Mouse (Mus musculus): ENCODE measurements around the gene Tgm2.

Tgm2 gene

DNA sequence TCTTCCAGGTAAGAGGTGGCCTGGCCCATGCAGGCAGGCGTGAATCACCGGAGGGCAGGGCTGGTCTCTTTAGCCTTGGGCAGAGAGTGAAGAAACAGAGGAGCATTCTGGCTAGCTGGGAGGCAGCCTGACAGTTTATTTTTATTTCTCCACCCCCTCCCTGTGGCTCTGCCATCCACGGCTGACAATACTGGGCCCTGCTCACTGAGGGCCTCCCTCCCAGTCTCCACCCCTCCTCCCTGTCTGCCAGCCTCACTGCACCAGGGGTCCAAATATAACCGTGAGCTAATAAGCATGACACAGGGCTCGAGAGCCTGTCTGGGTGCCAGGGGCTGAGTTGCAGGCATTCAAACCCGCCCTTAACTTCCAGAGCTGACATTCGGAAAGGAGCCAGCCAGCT lies 6.6 kb downstream of the Tgm2 start:
- peak; percentile 77 for DNase-seq

DNA sequence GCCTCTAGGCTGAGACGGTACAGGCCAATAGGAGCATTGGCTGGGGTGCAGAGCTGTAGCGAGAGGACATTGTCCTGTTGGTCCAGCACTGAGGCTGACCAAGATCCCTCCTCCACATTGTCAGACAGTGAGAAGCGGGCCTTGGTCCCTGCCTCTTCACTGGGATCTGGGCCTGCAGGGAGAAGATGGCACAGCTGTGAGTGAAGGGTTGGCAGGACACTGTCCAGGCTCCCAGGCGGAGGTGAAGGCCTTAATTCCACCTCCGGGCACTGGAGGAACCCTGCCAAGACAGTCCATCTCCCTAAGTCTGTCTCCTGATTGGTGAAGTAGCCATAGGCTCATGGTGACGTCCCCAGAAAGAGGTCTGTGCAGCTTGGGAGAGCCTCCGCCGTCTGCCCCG lies 7.5 kb downstream of the Tgm2 start:
- DNase-seq = no peak

DNA sequence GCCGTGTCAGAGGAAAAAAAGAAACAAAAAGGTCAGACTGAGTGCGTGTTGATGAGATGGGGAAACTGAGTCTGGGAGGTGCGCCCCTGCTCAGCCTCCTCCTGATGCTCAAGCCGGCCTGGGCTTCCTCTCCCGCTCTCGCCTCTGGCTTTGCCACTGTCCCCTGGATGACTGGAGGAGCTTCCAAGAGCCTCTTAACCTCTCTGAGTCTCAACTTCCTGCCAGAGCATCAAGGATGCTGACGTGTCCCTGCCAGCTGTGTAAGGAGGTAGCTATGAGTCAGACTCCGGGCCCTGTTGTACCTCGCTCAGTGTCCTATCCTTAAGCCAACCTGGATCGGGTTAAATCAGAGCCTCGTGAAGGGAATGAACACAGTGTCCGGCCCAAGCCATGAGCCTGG lies 8.5 kb downstream of the Tgm2 start:
- DNase-seq = no peak

DNA sequence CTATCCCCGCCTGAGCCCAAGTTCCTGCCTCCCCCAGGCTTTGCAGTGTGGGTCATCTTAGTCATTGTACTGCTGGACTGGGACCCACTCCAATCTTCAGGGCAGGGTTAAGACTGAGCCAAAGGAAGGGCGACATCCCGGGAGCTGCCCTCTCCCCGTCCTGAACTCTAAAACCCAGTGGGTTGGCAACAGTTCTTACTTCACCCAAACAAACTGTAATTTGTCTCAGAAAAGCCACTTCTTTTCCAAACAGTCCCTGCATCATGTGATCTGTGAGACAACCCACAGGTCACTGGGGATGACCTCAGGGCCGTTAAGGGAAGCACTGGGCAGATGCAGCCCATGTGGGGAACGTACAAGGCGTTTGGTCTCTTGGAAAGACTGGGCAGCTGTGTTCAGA lies 10.0 kb downstream of the Tgm2 start:
- DNase-seq = peak; percentile 74

DNA sequence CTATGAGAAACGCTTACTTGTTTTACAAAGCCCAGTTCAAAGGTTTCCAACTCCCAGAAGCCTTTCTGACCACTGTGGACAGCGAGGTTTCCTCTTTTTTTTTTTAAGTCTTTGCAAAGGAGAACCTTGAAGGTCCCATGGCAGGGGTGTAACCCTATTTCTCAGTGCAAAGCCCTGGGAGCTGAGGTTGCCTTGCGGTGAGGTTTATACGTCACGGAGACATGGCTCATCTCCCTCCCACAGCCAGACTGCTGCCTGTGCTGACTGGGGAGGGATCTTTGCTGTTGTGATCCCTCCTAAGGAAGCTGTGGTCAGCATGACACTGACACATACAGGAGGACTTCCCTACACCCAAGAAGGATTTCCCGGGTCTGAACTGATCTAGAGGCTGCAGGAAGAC lies 13.2 kb downstream of the Tgm2 start:
- DNase-seq = no peak

GRCm38 (mm10) chr2:158132320-158132719 lies 13.9 kb downstream of the Tgm2 start:
- no peak for DNase-seq

DNA sequence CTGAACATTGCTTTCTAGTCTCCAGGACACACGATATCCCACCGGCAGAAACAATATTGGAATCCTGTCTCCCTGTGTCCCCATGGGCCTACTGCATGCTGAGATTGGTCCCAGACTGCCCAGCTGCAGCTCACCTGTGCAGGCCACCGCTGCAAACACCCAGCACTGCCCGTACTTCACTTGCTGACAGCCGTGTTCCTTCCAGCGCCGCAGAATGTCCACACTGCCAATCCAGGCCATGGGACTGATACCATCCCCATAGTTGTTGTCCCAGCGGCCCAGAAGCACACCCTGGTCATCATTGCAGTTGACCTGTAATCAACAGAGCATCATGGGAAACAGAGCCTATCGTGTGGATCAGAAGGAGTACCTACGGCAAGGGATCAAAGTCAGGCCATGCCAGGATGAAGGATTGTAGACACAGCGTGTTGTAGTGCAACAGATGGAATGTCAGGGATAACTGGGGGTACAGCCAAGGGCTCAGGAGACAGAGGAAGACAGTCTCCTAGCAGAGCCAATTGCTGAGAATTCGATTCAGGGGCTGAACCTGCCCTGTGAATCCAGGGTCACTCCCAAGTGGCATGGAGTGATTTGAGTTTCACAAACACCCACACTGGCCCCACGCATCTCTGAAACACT lies 14.9 kb downstream of the Tgm2 start:
- no peak for DNase-seq

GRCm38 (mm10) chr2:158130391-158130986 lies 15.7 kb downstream of the Tgm2 start:
- peak; percentile 71 for DNase-seq

GRCm38 (mm10) chr2:158129291-158130002 lies 16.8 kb downstream of the Tgm2 start:
- no peak for DNase-seq

- no peak for DNase-seq
Observed at GRCm38 (mm10) chr2:158128461-158129130, 17.6 kb downstream of the Tgm2 start.

DNA sequence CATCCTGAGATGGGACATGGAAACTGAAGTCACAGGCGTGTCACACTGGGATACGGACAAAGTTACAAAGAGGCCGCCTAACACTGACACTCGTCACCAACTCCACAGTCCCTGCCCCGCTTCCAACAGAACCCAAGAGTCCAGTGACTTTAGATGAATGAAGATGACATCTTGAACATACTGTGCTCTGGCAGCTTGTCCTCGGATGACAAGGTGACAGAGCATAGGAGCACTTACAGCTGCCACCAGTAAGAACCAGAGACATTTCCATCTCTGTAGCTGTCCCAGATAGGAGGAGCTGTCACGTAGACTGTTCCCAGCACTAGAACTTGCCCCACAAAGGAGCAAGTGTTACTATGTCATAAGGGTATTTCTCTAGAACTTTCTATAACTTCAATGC lies 18.4 kb downstream of the Tgm2 start:
- peak; percentile 49 for DNase-seq

- DNase-seq = no peak
Observed at GRCm38 (mm10) chr2:158127245-158127644, 19.0 kb downstream of the Tgm2 start.

DNA sequence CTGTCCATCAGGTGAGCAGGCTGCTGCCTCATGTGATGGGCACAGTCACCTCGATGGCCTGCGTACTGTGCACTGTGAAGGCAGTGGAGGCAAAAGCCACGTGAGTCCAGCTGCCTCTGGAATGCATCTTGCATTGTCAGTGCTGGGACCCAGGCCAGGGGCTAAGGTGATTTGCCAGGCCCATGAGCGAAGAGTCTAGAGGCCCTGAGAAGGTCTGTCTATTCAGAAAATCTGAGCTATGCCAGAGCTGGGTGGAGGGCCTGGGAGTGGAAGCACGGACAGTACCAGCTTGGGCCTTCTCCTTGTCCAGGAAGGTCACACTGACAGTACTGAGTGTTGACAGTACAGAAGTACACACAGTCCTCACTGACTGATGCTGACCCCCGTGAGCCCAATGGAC lies 23.4 kb downstream of the Tgm2 start:
- peak; percentile 57 for DNase-seq

- peak; percentile 81 for DNase-seq
Observed at GRCm38 (mm10) chr2:158121645-158122326, 24.4 kb downstream of the Tgm2 start.

- no peak for DNase-seq
Observed at GRCm38 (mm10) chr2:158120868-158121267, 25.4 kb downstream of the Tgm2 start.

DNA sequence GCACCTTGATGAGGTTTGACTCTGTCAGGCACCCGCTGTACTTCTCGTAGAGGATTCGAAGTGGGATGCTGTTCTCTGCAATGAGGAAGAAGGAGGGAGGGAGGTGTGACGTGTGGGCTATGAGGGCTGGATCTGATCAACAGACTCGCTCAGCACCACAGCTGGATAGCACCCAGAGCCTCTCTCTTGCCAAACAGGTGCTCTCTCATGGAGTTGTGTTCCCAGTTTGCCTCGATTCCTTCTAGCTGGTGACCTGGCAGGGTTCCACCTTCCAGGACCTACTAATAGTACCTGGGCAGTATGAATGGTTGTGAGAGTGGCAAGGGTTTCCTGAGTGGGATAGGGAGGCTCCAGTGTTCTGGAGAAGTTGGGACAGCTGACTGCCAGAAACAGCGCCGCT lies 26.0 kb downstream of the Tgm2 start:
- DNase-seq = no peak

DNA sequence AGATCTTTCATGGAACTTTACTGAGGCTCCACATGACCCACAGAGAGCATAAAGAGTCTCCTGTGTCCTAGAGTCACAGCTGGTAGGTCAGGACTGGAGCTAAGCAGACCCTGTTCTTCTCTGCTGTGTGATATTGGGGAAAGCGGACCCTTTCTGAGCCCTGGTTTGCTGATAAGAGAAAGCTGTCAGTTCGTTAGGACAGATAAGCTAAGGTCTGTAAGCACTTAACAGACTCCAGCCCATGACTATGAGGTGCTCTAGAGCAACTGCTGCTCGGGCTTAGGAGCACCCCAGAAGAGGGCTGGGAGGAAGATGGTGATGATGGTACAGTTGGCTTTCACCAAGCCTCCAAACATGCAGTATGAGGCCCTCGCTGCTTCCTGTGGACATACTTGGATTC lies 27.1 kb downstream of the Tgm2 start:
- no peak for DNase-seq

DNA sequence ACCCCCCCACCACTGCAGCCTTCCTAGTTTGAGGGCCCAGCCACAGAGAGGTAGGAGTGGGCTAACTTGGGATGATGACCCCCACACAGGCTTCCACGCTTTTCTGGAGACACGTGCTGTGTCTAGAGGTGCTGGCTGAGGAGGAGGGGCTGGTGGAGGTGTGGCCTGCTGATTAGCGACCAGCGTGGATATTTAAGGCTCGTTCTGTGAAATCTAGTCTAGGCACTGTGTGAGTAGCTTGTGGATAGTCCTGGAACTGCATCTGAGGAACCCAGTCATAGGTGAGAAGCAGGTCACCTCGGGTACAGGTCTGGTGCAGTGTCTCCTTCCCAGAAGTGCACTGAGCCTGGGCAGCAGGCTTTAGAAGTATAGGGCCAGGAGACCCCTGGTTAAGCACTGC lies 29.6 kb downstream of the Tgm2 start:
- no peak for DNase-seq

DNA sequence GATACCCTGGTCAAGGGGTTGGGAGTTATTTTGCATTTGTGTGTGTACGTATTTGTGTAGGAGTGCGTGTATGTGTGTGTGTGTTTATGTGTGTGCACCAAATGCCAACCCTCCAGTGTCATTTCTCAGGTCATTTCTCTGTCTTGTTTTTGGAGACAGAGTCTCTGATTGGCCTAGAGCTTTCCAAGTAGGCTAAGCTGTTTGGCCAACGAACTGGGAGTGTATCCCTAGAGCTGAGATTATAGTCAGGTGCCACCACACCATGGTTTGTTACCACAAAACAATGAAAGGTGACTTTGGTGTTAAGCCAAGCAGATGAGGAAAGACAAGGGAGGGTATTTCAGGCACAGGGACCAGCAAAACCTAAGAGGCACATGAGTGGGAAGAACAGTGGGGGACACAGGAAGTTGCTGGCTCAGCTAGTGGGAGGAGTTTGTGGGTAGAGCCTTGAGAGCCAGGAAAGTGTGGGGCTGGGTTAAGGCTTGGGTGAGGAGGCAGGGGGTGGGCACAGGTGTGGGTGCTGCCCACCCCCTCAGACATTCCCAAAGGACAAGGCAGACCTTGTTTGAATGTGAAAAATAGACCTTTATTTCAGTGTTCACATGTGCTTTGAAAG lies 30.3 kb downstream of the Tgm2 start:
- no peak for DNase-seq

GRCm38 (mm10) chr2:158114931-158115330 lies 31.3 kb downstream of the Tgm2 start:
- DNase-seq = no peak

DNA sequence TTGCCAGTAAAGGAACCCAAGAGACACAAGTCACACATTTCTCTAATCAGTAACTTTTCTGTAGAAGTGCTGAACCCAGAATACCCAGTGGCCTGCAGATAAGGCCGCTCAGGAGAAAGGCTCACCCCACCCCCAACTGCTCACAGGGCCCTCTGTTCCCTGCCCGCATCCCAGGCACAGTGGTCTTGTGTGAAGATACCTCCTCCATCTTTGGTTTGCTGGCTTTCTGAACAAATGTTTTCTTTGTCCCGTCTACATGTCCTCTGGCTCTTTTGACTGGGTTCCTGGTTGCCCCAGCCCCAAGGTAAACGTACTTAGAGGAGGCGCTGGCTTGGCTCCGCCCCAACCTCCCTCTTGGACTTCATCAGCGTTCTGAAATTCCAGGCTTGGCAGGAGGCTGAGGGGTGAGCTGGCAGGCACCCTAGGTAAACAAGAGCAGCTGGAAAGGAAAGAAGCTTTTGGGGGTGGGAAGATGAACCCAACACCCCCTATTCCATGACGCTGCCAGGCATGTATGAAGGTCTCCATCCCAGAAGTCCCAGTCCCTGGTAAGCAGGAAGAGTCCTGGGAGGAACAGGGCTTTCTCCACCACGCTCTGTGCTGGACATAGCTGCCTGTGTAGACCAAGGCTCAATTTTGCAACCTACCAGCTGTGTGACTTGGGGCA lies 32.5 kb downstream of the Tgm2 start:
- peak; percentile 85 for DNase-seq

- DNase-seq = peak; percentile 40
Observed at GRCm38 (mm10) chr2:158109516-158109915, 36.7 kb downstream of the Tgm2 start.
